Mouse (Mus musculus) kidney, adult 2 months (tissue): ENCODE results near the gene Epor. TPM values are rescaled to one million over a fixed set of nuclear protein-coding genes. Genes with fewer than 3 reads are reported as not detected.

Experiments
- DNase-seq: peaks from one replicate; pipeline ENCODE4 v3.0.0; 2021
- H3K27ac ChIP-seq: fragments of 200-500 bp; 2 replicates; pipeline ENCODE4 v1.5.1; 2012; ENCODE audit warnings: low read depth, low read length, control low read depth, inconsistent platforms; ENCODE audit not compliant: insufficient read depth
- H3K27me3 ChIP-seq: fragments of 200-500 bp; replicated peaks from 2 replicates; pipeline ENCODE4 v1.6.1; 2012; ENCODE audit warnings: mild to moderate bottlenecking, moderate library complexity, low read length, inconsistent platforms; ENCODE audit not compliant: control insufficient read depth, insufficient read depth
- H3K36me3 ChIP-seq: fragments of 200-500 bp; 2 replicates; pipeline ENCODE4 v1.6.1; 2012; ENCODE audit warnings: mild to moderate bottlenecking, moderate library complexity, low read length, inconsistent platforms; ENCODE audit not compliant: control insufficient read depth, insufficient read depth
- H3K4me1 ChIP-seq: fragments of 200-500 bp; 2 replicates; pipeline ENCODE4 v1.6.1; 2011; ENCODE audit warnings: low read length; ENCODE audit not compliant: control insufficient read depth, insufficient read depth
- H3K4me3 ChIP-seq: fragments of 200-500 bp; 2 replicates; pipeline ENCODE4 v1.5.1; 2011; ENCODE audit warnings: mild to moderate bottlenecking, low read depth, low read length, control low read depth; ENCODE audit not compliant: insufficient read depth
- CTCF ChIP-seq: fragments of 200-500 bp; conservative IDR thresholded peaks from 2 replicates; pipeline ENCODE4 v1.5.1; 2011; ENCODE audit warnings: low read depth, mild to moderate bottlenecking, control low read depth, low read length, moderate library complexity, mixed read lengths; ENCODE audit not compliant: insufficient read depth, insufficient read length
- POLR2A ChIP-seq: fragments of 200-500 bp; IDR thresholded peaks from one replicate; pipeline ENCODE4 v1.6.1; 2011; ENCODE audit warnings: low read depth, low read length, control low read depth
- WGBS: fragments of 180-500 bp; shearing (Covaris S2); methylation state at CpG from one replicate; pipeline ENCODE4 v1.1.7; 2018; 5-methylcytosine and 5-hydroxymethylcytosine counted together
- polyA plus RNA-seq: library from polyadenylated mRNA; depleted of rRNA; stranded (reverse); fragments of >200 nt; gene quantifications from 2 replicates; pipeline ENCODE4 v1.2.3, GENCODE M21; 2012; rRNA removed

Epor gene
- polyA plus RNA-seq: 14.0 and 16.7 TPM in 2 replicates

DNA sequence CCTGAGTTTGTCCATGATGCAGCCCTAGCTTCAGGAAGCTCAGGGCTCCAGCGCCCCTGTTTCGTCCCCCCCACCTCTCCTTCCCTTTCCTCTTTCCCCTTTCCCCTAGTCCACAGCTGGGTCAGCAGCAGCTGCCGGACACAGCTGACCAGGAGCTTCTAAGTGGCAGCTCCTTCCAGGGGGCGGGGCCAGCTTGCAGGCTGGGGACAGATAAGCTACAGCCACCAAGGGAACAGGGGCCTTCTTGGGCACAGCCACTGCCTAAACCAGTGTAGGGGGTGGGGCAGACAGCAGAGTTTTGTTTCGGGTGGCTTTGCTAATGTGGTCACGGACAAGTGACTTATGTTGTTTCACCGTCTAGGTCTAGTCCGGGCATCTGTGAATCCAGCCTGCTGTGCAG is at the start of gene Epor:
Gene Epor (minus strand): TSS at position 90 of the 400 bp plus-strand sequence.
- Histone ChIP-seq H3K4me1 (peaks cover 4% of the 10 kb centered on the region), H3K27me3 (no peaks in the 10 kb centered on the region), H3K27ac (peak within 1 kb of the TSS; percentile 2; the same call in 1 of the 2 replicates), H3K4me3 (peak within 1 kb of the TSS; percentile 42), H3K36me3 (no peaks in the 10 kb centered on the region)
- TF ChIP-seq POLR2A (no peak), CTCF (no peak)
- 17% methylated on average over 8 of the region's 8 CpGs for WGBS
- peak; percentile 55 for DNase-seq

GRCm38 (mm10) chr9:22012731-22013130 is 49.4 kb upstream of the Epor start:
- Histone ChIP-seq H3K27me3 (no peaks in the 10 kb centered on the region), H3K36me3 (peaks cover 3% of the 10 kb centered on the region), H3K27ac (no peak overlapping the region), H3K4me1 (no peaks in the 10 kb centered on the region), H3K4me3 (no peak overlapping the region)
- no peak for DNase-seq
- 94% methylated on average over 13 of the region's 13 CpGs for WGBS
- TF ChIP-seq POLR2A: no peak
- TF ChIP-seq CTCF: no peak

GRCm38 (mm10) chr9:22011055-22011454 is 47.7 kb upstream of the Epor start:
- Histone ChIP-seq H3K27ac (no peak overlapping the region), H3K27me3 (no peaks in the 10 kb centered on the region), H3K4me3 (no peak overlapping the region), H3K4me1 (no peaks in the 10 kb centered on the region), H3K36me3 (peaks cover 3% of the 10 kb centered on the region)
- 89% methylated on average over 5 of the region's 5 CpGs for WGBS
- no peak for DNase-seq
- TF ChIP-seq POLR2A (no peak), CTCF (no peak)

DNA sequence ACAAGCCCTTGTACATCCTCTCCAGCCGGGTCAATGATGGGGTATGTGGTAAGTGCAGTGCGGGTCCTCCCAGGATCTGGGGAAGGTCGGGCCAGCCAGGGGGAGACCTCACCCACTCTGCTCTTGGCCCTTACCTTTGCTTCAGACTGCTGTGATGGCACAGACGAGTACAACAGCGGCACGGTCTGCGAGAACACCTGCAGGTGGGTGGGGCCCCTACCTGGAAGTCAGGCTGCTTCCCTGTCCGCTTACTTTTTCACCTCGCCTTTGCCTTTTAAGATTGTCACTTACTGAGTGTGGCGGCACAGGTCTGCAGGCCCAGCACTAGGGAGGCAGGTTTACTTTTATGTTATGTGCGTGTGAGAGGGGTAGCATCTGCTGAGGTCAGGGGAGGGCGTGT is 41.2 kb upstream of the Epor start:
- peaks cover 5% of the 10 kb centered on the region for H3K4me1 ChIP-seq
- WGBS: 93% methylated on average over 12 of the region's 12 CpGs
- DNase-seq: no peak
- peaks cover 3% of the 10 kb centered on the region for H3K36me3 ChIP-seq
- H3K4me3 ChIP-seq: no peak overlapping the region
- H3K27ac ChIP-seq: no peak overlapping the region
- no peaks in the 10 kb centered on the region for H3K27me3 ChIP-seq
- no peak for TF ChIP-seq POLR2A
- no peak for TF ChIP-seq CTCF

- TF ChIP-seq CTCF (no peak), POLR2A (no peak)
- Histone ChIP-seq H3K27me3 (no peaks in the 10 kb centered on the region), H3K4me3 (peak overlapping the region; percentile 80), H3K27ac (peak overlapping the region; percentile 19; the same call in 1 of the 2 replicates), H3K36me3 (no peaks in the 10 kb centered on the region), H3K4me1 (peaks cover 5% of the 10 kb centered on the region)
- no peak for DNase-seq
- 1% methylated on average over 18 of the region's 18 CpGs for WGBS
Measured at GRCm38 (mm10) chr9:22003163-22003554, 39.9 kb upstream of the Epor start.

DNA sequence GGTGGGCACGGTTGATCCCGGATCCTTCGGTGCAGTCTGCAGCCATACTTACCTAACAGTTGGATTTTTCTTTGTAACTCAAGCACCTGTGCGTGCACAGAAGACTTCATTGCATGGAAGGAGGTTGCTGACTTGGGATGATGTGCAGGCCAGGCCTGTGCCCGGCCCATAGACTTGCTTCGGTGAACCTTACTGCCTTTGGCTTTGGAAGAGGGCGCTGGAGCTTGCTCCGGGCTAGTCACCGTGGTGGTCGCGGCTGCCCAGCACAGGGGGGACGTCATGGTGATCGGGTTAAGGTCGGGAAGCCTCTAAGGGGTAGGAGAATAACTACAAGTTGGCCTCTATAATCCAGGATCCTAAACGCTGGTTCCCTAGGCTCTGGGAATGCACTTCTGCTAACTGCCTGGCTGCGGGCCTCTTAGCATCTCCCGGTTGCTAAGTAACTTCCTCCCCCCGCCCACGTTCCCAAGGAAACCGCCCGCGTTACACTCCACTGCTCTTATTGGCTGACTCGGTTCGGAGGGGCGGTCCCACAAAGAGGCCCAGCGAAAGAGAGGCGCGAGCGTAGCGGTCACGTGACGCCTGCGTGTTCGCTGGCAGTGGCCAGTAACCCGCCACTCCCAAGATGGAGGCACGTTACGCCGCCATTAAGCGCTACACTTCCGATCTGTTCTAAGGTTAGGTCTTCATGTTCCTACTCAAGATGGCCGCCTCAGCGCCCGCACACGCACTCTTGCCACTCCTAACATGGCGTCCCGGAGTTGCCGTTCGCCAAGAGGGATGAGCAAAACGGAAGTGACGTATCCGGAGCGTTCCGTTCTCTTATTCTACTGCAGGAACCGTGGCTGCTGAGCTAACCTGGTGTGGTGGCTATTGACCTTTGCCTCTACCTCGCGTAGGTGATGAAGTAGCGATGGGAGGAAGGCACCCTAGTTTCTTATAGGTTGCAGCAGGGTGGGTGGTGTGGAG is 39.2 kb upstream of the Epor start, which contains the start of the genes Ccdc151 and Prkcsh:
Gene Ccdc151 (minus strand): TSS at position 441 of the 969 bp plus-strand sequence.
Gene Prkcsh (plus strand): TSS at position 613 of the 969 bp plus-strand sequence.
- no peaks in the 10 kb centered on the region for H3K36me3 ChIP-seq
- peak within 1 kb of the TSS; percentile 80 for H3K4me3 ChIP-seq
- no peaks in the 10 kb centered on the region for H3K27me3 ChIP-seq
- peak within 1 kb of the TSS; percentile 19; the same call in 1 of the 2 replicates for H3K27ac ChIP-seq
- H3K4me1 ChIP-seq: peaks cover 5% of the 10 kb centered on the region
- 6% methylated on average over 57 of the region's 57 CpGs for WGBS
- peak; percentile 100 for DNase-seq
- no peak for TF ChIP-seq POLR2A
- no peak for TF ChIP-seq CTCF

DNA sequence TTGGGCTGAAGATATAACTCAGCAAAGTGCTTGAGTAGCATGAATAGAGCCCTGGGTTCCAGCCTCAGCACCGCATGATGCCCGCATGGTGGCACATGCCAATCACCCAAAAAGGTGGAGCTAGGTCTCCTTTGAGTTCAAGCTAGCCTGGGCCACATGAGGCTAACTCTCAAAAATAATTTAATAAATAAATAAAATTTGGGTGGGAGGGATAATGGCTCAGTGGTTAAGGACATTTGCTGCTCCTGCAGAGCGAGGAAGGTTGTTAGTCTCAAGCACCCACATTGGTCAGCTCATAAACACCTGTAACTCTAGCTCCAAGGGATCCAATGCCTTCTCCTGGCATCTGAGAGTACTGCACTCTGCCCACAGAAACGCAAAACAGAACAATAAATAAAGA is 38.3 kb upstream of the Epor start:
- Histone ChIP-seq H3K36me3 (no peaks in the 10 kb centered on the region), H3K4me3 (no peak overlapping the region), H3K27ac (no peak overlapping the region), H3K4me1 (peaks cover 5% of the 10 kb centered on the region), H3K27me3 (no peaks in the 10 kb centered on the region)
- DNase-seq: no peak
- 81% methylated on average over 4 of the region's 4 CpGs for WGBS
- TF ChIP-seq CTCF: no peak
- no peak for TF ChIP-seq POLR2A
